Mouse (Mus musculus) kidney, embryonic 16.5 days (tissue): ENCODE measurements around the gene Ptk7. TPM values are rescaled to one million over a fixed set of nuclear protein-coding genes. Genes with fewer than 3 reads are reported as not detected.

Source experiments
- ATAC-seq: fragments of 200-750 bp; cut with Nextera tagmentation; 2 replicates; pipeline ENCODE4 v1.8.0; 2017; ENCODE audit warnings: moderate TSS enrichment; ENCODE audit not compliant: low FRiP score, low TSS enrichment
- H3K27ac ChIP-seq: fragments of 300-500 bp; sonication (generic); 2 replicates; pipeline ENCODE4 v1.5.1; 2014; ENCODE audit warnings: low read length
- H3K27me3 ChIP-seq: fragments of 300-500 bp; sonication (generic); 2 replicates; pipeline ENCODE4 v1.6.1; 2014; ENCODE audit warnings: low read length, control low read depth, mixed read lengths; ENCODE audit not compliant: insufficient read depth
- H3K36me3 ChIP-seq: fragments of 300-500 bp; sonication (generic); 2 replicates; pipeline ENCODE4 v1.6.1; 2014; ENCODE audit warnings: low read length, control low read depth, mixed read lengths; ENCODE audit not compliant: insufficient read depth
- H3K4me1 ChIP-seq: fragments of 300-500 bp; sonication (generic); 2 replicates; pipeline ENCODE4 v1.6.1; 2014; ENCODE audit warnings: low read length, control low read depth, mixed read lengths; ENCODE audit not compliant: insufficient read depth
- H3K4me2 ChIP-seq: fragments of 300-500 bp; sonication (generic); replicated peaks from 2 replicates; pipeline ENCODE4 v1.6.1; 2014; ENCODE audit warnings: low read depth, low read length
- H3K4me3 ChIP-seq: fragments of 300-500 bp; sonication (generic); 2 replicates; pipeline ENCODE4 v1.5.1; 2014; ENCODE audit warnings: mild to moderate bottlenecking, low read length
- H3K9ac ChIP-seq: fragments of 300-500 bp; sonication (generic); replicated peaks from 2 replicates; pipeline ENCODE4 v1.6.1; 2014; ENCODE audit warnings: low read length
- H3K9me3 ChIP-seq: fragments of 300-500 bp; sonication (generic); 2 replicates; pipeline ENCODE4 v1.6.1; 2016; ENCODE audit warnings: low read length, control low read depth
- WGBS: fragments of 180-500 bp; shearing (Covaris S2); extraction: QIAGEN DNeasy Blood & Tissue Kit; methylation state at CpG from one replicate; pipeline ENCODE4 v1.1.7; 2014; 5-methylcytosine and 5-hydroxymethylcytosine counted together
- polyA plus RNA-seq: library from polyadenylated mRNA; unstranded; fragments of >200 nt; fragmentation: Nextera tagmentation; extraction: Ambion mirVana; gene quantifications from 2 replicates; pipeline ENCODE4 v1.2.1, GENCODE M21; 2015

The Ptk7 gene
- polyA plus RNA-seq, 1 experiment from 2014 or later = 157 TPM

GRCm38 (mm10) chr17:46661351-46661750, 32.0 kb upstream of the Ptk7 start:
- H3K4me1 ChIP-seq = peaks cover under 1% of the 10 kb centered on the region; the same call in 1 of the 2 replicates
- 94% methylated on average over 9 of the region's 9 CpGs for WGBS

GRCm38 (mm10) chr17:46656054-46656453, 26.8 kb upstream of the Ptk7 start:
- Histone ChIP-seq H3K9me3 (no peaks in the 10 kb centered on the region), H3K4me2 (no peak overlapping the region), H3K36me3 (peaks cover 81% of the 10 kb centered on the region), H3K4me1 (peaks cover 33% of the 10 kb centered on the region), H3K27me3 (no peaks in the 10 kb centered on the region), H3K9ac (no peak overlapping the region), H3K4me3 (no peak overlapping the region), H3K27ac (0 out of 2 replicates have a peak overlapping the region, but pooled peaks have one; percentile 38)
- WGBS = 54% methylated on average over 6 of the region's 6 CpGs
- ATAC-seq = no peak

More at GRCm38 (mm10) chr17:46661351-46661750, 32.0 kb upstream of the Ptk7 start:
- Histone ChIP-seq H3K27ac (no peak overlapping the region), H3K4me3 (no peak overlapping the region), H3K9me3 (no peaks in the 10 kb centered on the region), H3K36me3 (peaks cover 87% of the 10 kb centered on the region), H3K27me3 (no peaks in the 10 kb centered on the region), H3K4me2 (no peak overlapping the region), H3K9ac (no peak overlapping the region)
- no peak for ATAC-seq

DNA sequence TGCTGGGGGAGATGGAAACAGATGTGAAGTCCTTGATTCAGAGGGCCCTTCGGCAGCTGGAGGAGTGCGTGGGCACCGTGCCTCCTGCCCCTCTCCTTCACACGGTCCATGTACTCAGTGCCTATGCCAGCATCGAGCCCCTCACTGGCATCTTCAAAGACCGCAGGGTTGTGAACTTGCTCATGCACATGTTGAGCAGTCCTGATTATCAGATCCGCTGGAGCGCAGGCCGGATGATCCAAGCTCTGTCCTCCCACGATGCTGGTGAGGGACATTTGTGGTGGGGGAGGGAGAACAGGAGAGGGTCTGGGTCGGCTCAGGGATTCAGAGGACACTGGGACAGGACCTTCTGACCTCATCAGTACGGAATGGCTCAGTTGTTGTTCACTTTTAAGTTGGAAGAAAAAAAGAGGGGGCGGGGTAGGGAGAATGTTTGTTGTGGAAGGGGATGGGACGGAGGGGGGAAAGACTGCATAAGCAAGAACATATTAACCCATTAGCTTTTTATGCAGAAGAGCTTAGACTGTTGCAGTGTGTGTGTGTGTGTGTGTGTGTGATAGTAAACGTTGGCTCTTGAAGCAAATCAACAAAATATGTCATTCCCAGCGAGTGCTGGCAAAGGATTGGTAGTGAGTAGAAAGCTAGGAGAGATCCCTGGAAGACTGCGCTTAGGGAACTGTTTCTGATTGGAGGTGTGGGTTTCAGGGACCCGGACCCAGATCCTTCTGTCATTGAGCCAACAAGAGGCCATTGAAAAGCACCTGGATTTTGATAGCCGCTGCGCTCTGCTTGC, 22.6 kb upstream of the Ptk7 start:
- Histone ChIP-seq H3K27ac (no peak overlapping the region; the same call in 1 of the 2 replicates), H3K4me1 (peaks cover 47% of the 10 kb centered on the region), H3K4me2 (peak overlapping the region; percentile 88), H3K4me3 (peak overlapping the region; percentile 84), H3K9ac (peak overlapping the region; percentile 92), H3K9me3 (no peaks in the 10 kb centered on the region), H3K27me3 (no peaks in the 10 kb centered on the region), H3K36me3 (peaks cover 54% of the 10 kb centered on the region)
- ATAC-seq = no peak
- WGBS = 58% methylated on average over 20 of the region's 20 CpGs

DNA sequence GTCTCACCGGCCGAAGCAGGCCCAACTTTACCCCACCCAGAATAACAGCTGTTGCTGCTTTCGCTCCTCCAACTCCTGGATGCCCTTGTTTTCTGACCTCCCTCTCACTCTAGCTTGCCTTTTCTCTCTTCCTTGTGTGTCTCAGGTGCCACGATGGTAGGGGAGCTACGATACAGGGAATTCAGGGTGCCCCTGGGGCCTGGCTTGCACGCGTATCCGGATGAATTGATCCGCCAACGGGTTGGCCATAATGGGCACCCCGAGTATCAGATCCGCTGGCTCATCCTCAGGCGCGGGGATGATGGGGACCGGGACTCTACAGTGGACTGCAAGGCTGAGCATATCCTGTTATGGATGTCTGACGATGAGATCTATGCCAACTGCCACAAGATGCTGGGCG, 22.0 kb upstream of the Ptk7 start:
- peaks cover 49% of the 10 kb centered on the region for H3K36me3 ChIP-seq
- H3K4me1 ChIP-seq = peaks cover 52% of the 10 kb centered on the region
- ATAC-seq = no peak

DNA sequence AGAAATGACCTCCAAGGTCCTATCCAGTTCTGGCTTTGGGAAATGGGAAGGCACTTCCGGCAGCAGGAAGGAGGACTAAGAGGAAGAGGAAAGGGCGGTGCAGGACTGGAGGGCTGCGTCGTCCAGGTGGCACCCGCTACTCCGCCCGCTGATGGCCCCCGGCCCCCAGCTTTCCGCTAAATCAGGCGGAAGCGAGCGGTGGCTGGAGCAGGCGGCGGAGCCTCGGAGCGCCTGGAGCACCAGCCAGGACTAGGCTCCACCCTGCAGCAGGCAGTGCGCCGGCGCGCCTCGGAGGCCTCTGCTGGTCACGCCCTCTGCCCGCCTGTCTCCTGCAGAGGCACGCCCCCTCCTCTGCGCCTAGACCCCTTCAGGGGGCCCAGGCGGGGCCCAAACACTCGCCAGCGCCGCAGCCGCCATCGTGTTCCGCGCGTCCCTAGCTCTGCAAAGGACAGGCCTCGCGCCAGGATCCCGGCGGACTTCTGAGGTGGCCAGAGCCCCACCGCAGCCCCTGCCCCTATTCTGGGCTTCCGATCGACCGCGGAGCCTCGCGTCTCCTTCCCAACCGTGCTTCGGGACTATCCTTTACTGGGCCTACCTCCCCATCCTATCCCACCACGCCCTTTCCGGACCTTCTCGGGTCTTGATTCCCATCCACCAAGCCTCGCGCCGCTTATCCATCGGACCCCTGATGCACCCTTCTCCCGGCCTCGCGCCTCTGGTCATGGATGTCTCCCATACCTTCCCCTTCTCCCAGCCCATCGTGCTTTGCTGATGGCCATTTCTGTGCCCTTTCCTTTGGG, 21.1 kb upstream of the Ptk7 start, which contains the start of gene Cul7:
Gene Cul7 (plus strand): TSS at position 106 of the 800 bp plus-strand sequence.
- Histone ChIP-seq H3K36me3 (peaks cover 40% of the 10 kb centered on the region), H3K27me3 (no peaks in the 10 kb centered on the region), H3K9ac (peak within 1 kb of the TSS; percentile 92), H3K9me3 (no peaks in the 10 kb centered on the region), H3K4me2 (peak within 1 kb of the TSS; percentile 88), H3K4me3 (peak within 1 kb of the TSS; percentile 84), H3K4me1 (peaks cover 44% of the 10 kb centered on the region), H3K27ac (peak within 1 kb of the TSS; percentile 99)
- ATAC-seq = peak; percentile 95
- under 1% methylated on average over 57 of the region's 58 CpGs for WGBS

More for the DNA sequence above, 22.0 kb upstream of the Ptk7 start:
- Histone ChIP-seq H3K4me3 (peak overlapping the region; percentile 84), H3K27ac (peak overlapping the region; percentile 99), H3K4me2 (peak overlapping the region; percentile 88), H3K9ac (peak overlapping the region; percentile 92), H3K27me3 (no peaks in the 10 kb centered on the region), H3K9me3 (no peaks in the 10 kb centered on the region)
- 62% methylated on average over 17 of the region's 17 CpGs for WGBS

DNA sequence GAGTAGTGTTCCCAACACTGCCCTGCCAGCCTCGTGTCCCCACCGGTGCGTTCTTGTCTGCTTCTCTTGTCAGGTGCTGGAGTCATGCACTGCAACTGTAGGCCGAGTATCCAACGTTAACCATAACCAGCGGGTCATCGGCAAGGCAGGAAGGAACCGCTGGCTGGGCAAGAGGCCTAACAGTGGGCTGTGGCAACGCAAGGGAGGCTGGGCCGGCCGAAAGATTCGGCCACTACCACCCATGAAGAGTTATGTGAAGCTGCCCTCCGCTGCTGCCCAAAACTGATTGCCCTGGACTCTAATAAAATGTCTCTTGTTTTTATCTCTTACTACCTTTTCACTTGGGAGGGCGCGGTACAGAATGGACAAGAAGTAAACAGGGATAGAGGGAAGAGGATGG, 20.5 kb upstream of the Ptk7 start:
- H3K4me1 ChIP-seq = peaks cover 50% of the 10 kb centered on the region
- peak overlapping the region; percentile 99 for H3K27ac ChIP-seq
- WGBS = 23% methylated on average over 15 of the region's 15 CpGs
- H3K4me2 ChIP-seq = peak overlapping the region; percentile 88
- no peaks in the 10 kb centered on the region for H3K9me3 ChIP-seq
- peak overlapping the region; percentile 84 for H3K4me3 ChIP-seq
- peaks cover 37% of the 10 kb centered on the region for H3K36me3 ChIP-seq
- H3K27me3 ChIP-seq = no peaks in the 10 kb centered on the region
- ATAC-seq = no peak
- H3K9ac ChIP-seq = peak overlapping the region; percentile 92

- Histone ChIP-seq H3K27ac (no peak overlapping the region), H3K36me3 (peaks cover 23% of the 10 kb centered on the region), H3K4me1 (peaks cover 56% of the 10 kb centered on the region), H3K9me3 (no peaks in the 10 kb centered on the region), H3K9ac (no peak overlapping the region), H3K4me2 (no peak overlapping the region), H3K27me3 (no peaks in the 10 kb centered on the region), H3K4me3 (no peak overlapping the region)
- WGBS = 94% methylated on average over 9 of the region's 9 CpGs
- no peak for ATAC-seq
Measured at GRCm38 (mm10) chr17:46648436-46648835, 19.1 kb upstream of the Ptk7 start.

DNA sequence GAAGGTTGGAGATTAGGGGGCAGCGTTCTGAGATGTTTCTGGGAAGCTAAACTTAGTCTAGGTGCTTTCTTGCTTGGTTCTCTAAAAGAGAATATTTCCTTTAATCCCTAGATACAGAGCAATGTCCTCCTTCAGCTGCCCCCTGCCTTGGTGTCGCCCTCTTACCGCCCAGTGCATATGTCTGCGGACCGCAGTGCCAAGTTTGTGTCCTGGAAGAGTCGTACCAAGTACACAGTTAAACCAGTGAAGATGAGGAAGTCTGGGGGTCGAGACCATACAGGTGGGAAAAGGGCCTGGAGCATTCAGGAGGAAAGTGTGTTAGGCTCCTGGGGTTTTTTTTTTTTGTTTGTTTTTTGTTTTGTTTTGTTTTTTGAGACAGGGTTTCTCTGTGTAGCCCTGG, 18.0 kb upstream of the Ptk7 start:
- Histone ChIP-seq H3K9ac (no peak overlapping the region), H3K27me3 (no peaks in the 10 kb centered on the region), H3K4me2 (no peak overlapping the region), H3K4me1 (peaks cover 46% of the 10 kb centered on the region), H3K9me3 (no peaks in the 10 kb centered on the region), H3K4me3 (no peak overlapping the region), H3K36me3 (peaks cover 12% of the 10 kb centered on the region; the same call in 1 of the 2 replicates), H3K27ac (no peak overlapping the region)
- WGBS = 95% methylated on average over 7 of the region's 7 CpGs
- no peak for ATAC-seq

- H3K27ac ChIP-seq = peak overlapping the region; percentile 88
- peaks cover 36% of the 10 kb centered on the region for H3K4me1 ChIP-seq
- H3K9ac ChIP-seq = peak overlapping the region; percentile 89
- H3K4me2 ChIP-seq = peak overlapping the region; percentile 88
- H3K36me3 ChIP-seq = peaks cover 19% of the 10 kb centered on the region; the same call in 1 of the 2 replicates
- H3K4me3 ChIP-seq = peak overlapping the region; percentile 96
- H3K27me3 ChIP-seq = no peaks in the 10 kb centered on the region
- no peaks in the 10 kb centered on the region for H3K9me3 ChIP-seq
- WGBS = 0% methylated on average over 19 of the region's 19 CpGs
- ATAC-seq = no peak; the same call in 1 of the 2 replicates
Measured at GRCm38 (mm10) chr17:46646322-46646662, 17.0 kb upstream of the Ptk7 start.
